Mouse (Mus musculus) cortical plate, adult 2 months (tissue): ENCODE data around the gene Siae.

Experiments
- CTCF ChIP-seq: fragments of 200-500 bp; IDR thresholded peaks from 2 replicates; pipeline ENCODE4 v1.5.1; 2011; ENCODE audit warnings: mild to moderate bottlenecking, control low read depth, low read length; ENCODE audit not compliant: insufficient read depth; ENCODE audit errors: extremely low read depth
- POLR2A ChIP-seq: fragments of 200-500 bp; IDR thresholded peaks from 2 replicates; pipeline ENCODE4 v1.6.1; 2011; ENCODE audit warnings: mild to moderate bottlenecking, low read length, control low read depth; ENCODE audit not compliant: insufficient read depth; ENCODE audit errors: extremely low read depth

GRCm38 (mm10) chr9:37636335-37636734 is 80.8 kb downstream of the Siae start:
- no peak for TF ChIP-seq POLR2A
- peak; percentile 75 for TF ChIP-seq CTCF
